Mouse (Mus musculus): Measurements from ENCODE around the gene Ttc41. TPM values are rescaled to one million over a fixed set of nuclear protein-coding genes. Genes with fewer than 3 reads are reported as not detected.

Ttc41 gene
- polyA plus RNA-seq, 1 experiment from 2014 or later: 1.6 TPM

- ATAC-seq (replicated peaks; ENCODE audit: insufficient number of reproducible peaks, low FRiP score, low TSS enrichment, low read depth): no peak
- no peak overlapping the region for H3K9ac ChIP-seq (replicated peaks; ENCODE audit: low read length)
Observed at GRCm38 (mm10) chr10:86808013-86808758, 102.6 kb downstream of the Ttc41 start.

GRCm38 (mm10) chr10:86810000-86810399 lies 104.4 kb downstream of the Ttc41 start:
- H3K4me2 ChIP-seq (ENCODE audit: low read depth, low read length): no peak overlapping the region
- H3K27me3 ChIP-seq (ENCODE audit: control insufficient read depth, insufficient read depth, low read length): no peaks in the 10 kb centered on the region
- H3K27ac ChIP-seq (replicated peaks; ENCODE audit: low read depth, low read length): no peak overlapping the region
- no peak overlapping the region for H3K9ac ChIP-seq (replicated peaks; ENCODE audit: low read length)
- ATAC-seq (replicated peaks; ENCODE audit: insufficient number of reproducible peaks, low FRiP score, low TSS enrichment, low read depth): no peak
- H3K4me1 ChIP-seq (ENCODE audit: control insufficient read depth, insufficient read depth, low read length): no peaks in the 10 kb centered on the region
- H3K4me3 ChIP-seq (ENCODE audit: low read depth, low read length): no peak overlapping the region
- H3K9me3 ChIP-seq (replicated peaks; ENCODE audit: control insufficient read depth, low read length): no peaks in the 10 kb centered on the region
- no peaks in the 10 kb centered on the region for H3K36me3 ChIP-seq (replicated peaks; ENCODE audit: control insufficient read depth, insufficient read depth, low read depth, low read length)
- no peak for DNase-seq (ENCODE audit: low spot score)
- WGBS: 86% methylated on average over 9 of the region's 9 CpGs

More at GRCm38 (mm10) chr10:86808013-86808758, 102.6 kb downstream of the Ttc41 start:
- H3K36me3 ChIP-seq (replicated peaks; ENCODE audit: control insufficient read depth, insufficient read depth, low read depth, low read length): no peaks in the 10 kb centered on the region
- no peaks in the 10 kb centered on the region for H3K4me1 ChIP-seq (ENCODE audit: control insufficient read depth, insufficient read depth, low read length)
- no peak overlapping the region for H3K4me2 ChIP-seq (ENCODE audit: low read depth, low read length)
- WGBS: 78% methylated on average over 15 of the region's 15 CpGs
- H3K27ac ChIP-seq (replicated peaks; ENCODE audit: low read depth, low read length): no peak overlapping the region
- no peaks in the 10 kb centered on the region for H3K27me3 ChIP-seq (ENCODE audit: control insufficient read depth, insufficient read depth, low read length)
- H3K4me3 ChIP-seq (ENCODE audit: low read depth, low read length): no peak overlapping the region
- H3K9me3 ChIP-seq (replicated peaks; ENCODE audit: control insufficient read depth, low read length): no peaks in the 10 kb centered on the region
- no peak for DNase-seq (ENCODE audit: low spot score)

- DNase-seq (ENCODE audit: low spot score) (no peak), ATAC-seq (replicated peaks; ENCODE audit: insufficient number of reproducible peaks, low FRiP score, low TSS enrichment, low read depth) (no peak)
- WGBS: 83% methylated on average over 5 of the region's 5 CpGs
- no peak overlapping the region for H3K4me2 ChIP-seq (ENCODE audit: low read depth, low read length)
- no peaks in the 10 kb centered on the region for H3K4me1 ChIP-seq (ENCODE audit: control insufficient read depth, insufficient read depth, low read length)
- H3K9me3 ChIP-seq (replicated peaks; ENCODE audit: control insufficient read depth, low read length): no peaks in the 10 kb centered on the region
- no peak overlapping the region for H3K9ac ChIP-seq (replicated peaks; ENCODE audit: low read length)
- H3K4me3 ChIP-seq (ENCODE audit: low read depth, low read length): no peak overlapping the region
- no peaks in the 10 kb centered on the region for H3K27me3 ChIP-seq (ENCODE audit: control insufficient read depth, insufficient read depth, low read length)
- no peaks in the 10 kb centered on the region for H3K36me3 ChIP-seq (replicated peaks; ENCODE audit: control insufficient read depth, insufficient read depth, low read depth, low read length)
- no peak overlapping the region for H3K27ac ChIP-seq (replicated peaks; ENCODE audit: low read depth, low read length)
Observed at GRCm38 (mm10) chr10:86810612-86811011, 105.0 kb downstream of the Ttc41 start.

GRCm38 (mm10) chr10:86814292-86815131 lies 108.9 kb downstream of the Ttc41 start:
- Histone ChIP-seq H3K4me2 (ENCODE audit: low read depth, low read length) (no peak overlapping the region), H3K9me3 (replicated peaks; ENCODE audit: control insufficient read depth, low read length) (no peaks in the 10 kb centered on the region), H3K27ac (replicated peaks; ENCODE audit: low read depth, low read length) (0 out of 2 replicates have a peak overlapping the region, but pooled peaks have one; percentile 13), H3K4me1 (ENCODE audit: control insufficient read depth, insufficient read depth, low read length) (no peaks in the 10 kb centered on the region), H3K9ac (replicated peaks; ENCODE audit: low read length) (peak overlapping the region; percentile 13; the same call in 1 of the 2 replicates), H3K27me3 (ENCODE audit: control insufficient read depth, insufficient read depth, low read length) (no peaks in the 10 kb centered on the region), H3K4me3 (ENCODE audit: low read depth, low read length) (no peak overlapping the region), H3K36me3 (replicated peaks; ENCODE audit: control insufficient read depth, insufficient read depth, low read depth, low read length) (no peaks in the 10 kb centered on the region)
- 59% methylated on average over 19 of the region's 19 CpGs for WGBS
- ATAC-seq (replicated peaks; ENCODE audit: insufficient number of reproducible peaks, low FRiP score, low TSS enrichment, low read depth): no peak; the same call in 1 of the 2 replicates
- DNase-seq (ENCODE audit: low spot score): no peak

- no peak overlapping the region for H3K27ac ChIP-seq (replicated peaks; ENCODE audit: low read depth, low read length)
Observed at GRCm38 (mm10) chr10:86815133-86815532, 109.5 kb downstream of the Ttc41 start.

GRCm38 (mm10) chr10:86819649-86820165 lies 114.1 kb downstream of the Ttc41 start:
- Histone ChIP-seq H3K4me1 (ENCODE audit: control insufficient read depth, insufficient read depth, low read length) (peaks cover 5% of the 10 kb centered on the region), H3K9ac (replicated peaks; ENCODE audit: low read length) (no peak overlapping the region; the same call in 1 of the 2 replicates), H3K27me3 (ENCODE audit: control insufficient read depth, insufficient read depth, low read length) (no peaks in the 10 kb centered on the region), H3K36me3 (replicated peaks; ENCODE audit: control insufficient read depth, insufficient read depth, low read depth, low read length) (no peaks in the 10 kb centered on the region), H3K4me2 (ENCODE audit: low read depth, low read length) (no peak overlapping the region), H3K9me3 (replicated peaks; ENCODE audit: control insufficient read depth, low read length) (no peaks in the 10 kb centered on the region), H3K4me3 (ENCODE audit: low read depth, low read length) (no peak overlapping the region), H3K27ac (replicated peaks; ENCODE audit: low read depth, low read length) (no peak overlapping the region)
- ATAC-seq (replicated peaks; ENCODE audit: insufficient number of reproducible peaks, low FRiP score, low TSS enrichment, low read depth): 0 out of 2 replicates have a peak, but pooled peaks have one; percentile 54
- peak; percentile 49 for DNase-seq (ENCODE audit: low spot score)
- WGBS: 16% methylated on average over 8 of the region's 8 CpGs

More at GRCm38 (mm10) chr10:86815133-86815532, 109.5 kb downstream of the Ttc41 start:
- H3K4me3 ChIP-seq (ENCODE audit: low read depth, low read length): no peak overlapping the region
- H3K4me2 ChIP-seq (ENCODE audit: low read depth, low read length): no peak overlapping the region
- WGBS: 82% methylated on average over 7 of the region's 7 CpGs
- H3K9me3 ChIP-seq (replicated peaks; ENCODE audit: control insufficient read depth, low read length): no peaks in the 10 kb centered on the region
- H3K4me1 ChIP-seq (ENCODE audit: control insufficient read depth, insufficient read depth, low read length): peaks cover 5% of the 10 kb centered on the region
- DNase-seq (ENCODE audit: low spot score) (no peak), ATAC-seq (replicated peaks; ENCODE audit: insufficient number of reproducible peaks, low FRiP score, low TSS enrichment, low read depth) (no peak)
- no peaks in the 10 kb centered on the region for H3K27me3 ChIP-seq (ENCODE audit: control insufficient read depth, insufficient read depth, low read length)
- H3K36me3 ChIP-seq (replicated peaks; ENCODE audit: control insufficient read depth, insufficient read depth, low read depth, low read length): no peaks in the 10 kb centered on the region
- H3K9ac ChIP-seq (replicated peaks; ENCODE audit: low read length): no peak overlapping the region

GRCm38 (mm10) chr10:86821014-86821413 lies 115.4 kb downstream of the Ttc41 start:
- no peak overlapping the region for H3K4me2 ChIP-seq (ENCODE audit: low read depth, low read length)
- no peak overlapping the region for H3K9ac ChIP-seq (replicated peaks; ENCODE audit: low read length)
- peaks cover 5% of the 10 kb centered on the region for H3K4me1 ChIP-seq (ENCODE audit: control insufficient read depth, insufficient read depth, low read length)
- no peak overlapping the region for H3K4me3 ChIP-seq (ENCODE audit: low read depth, low read length)
- 89% methylated on average over 7 of the region's 7 CpGs for WGBS
- H3K9me3 ChIP-seq (replicated peaks; ENCODE audit: control insufficient read depth, low read length): no peaks in the 10 kb centered on the region
- DNase-seq (ENCODE audit: low spot score) (no peak), ATAC-seq (replicated peaks; ENCODE audit: insufficient number of reproducible peaks, low FRiP score, low TSS enrichment, low read depth) (no peak)
- no peak overlapping the region for H3K27ac ChIP-seq (replicated peaks; ENCODE audit: low read depth, low read length)
- no peaks in the 10 kb centered on the region for H3K27me3 ChIP-seq (ENCODE audit: control insufficient read depth, insufficient read depth, low read length)
- no peaks in the 10 kb centered on the region for H3K36me3 ChIP-seq (replicated peaks; ENCODE audit: control insufficient read depth, insufficient read depth, low read depth, low read length)

Measured in embryonic facial prominence, embryonic 11.5 days (tissue).